Mouse (Mus musculus) adrenal gland, adult 8-10 months (tissue): ENCODE data around the gene Tbcb. TPM values are rescaled to one million over a fixed set of nuclear protein-coding genes. Genes with fewer than 3 reads are reported as not detected.
"Not testable (repeated sequence)": the region's sequence is repeated elsewhere in the genome, so short reads cannot be mapped to it uniquely, and the experiment has no call there.

ENCODE experiments used
- DNase-seq: peaks from one replicate; pipeline ENCODE4 v3.0.0; 2022
- total RNA-seq, 4 experiments: library from RNA; stranded (reverse); gene quantifications; 2 replicates each; pipeline ENCODE4 v1.2.4; 2022

Tbcb gene
- total RNA-seq, 4 experiments from 2014 or later: 102 to 119 (median 108) TPM

- no peak for DNase-seq
Observed at GRCm38 (mm10) chr7:30193013-30193412, 39.1 kb downstream of the Tbcb start.

GRCm38 (mm10) chr7:30192088-30192487, 40.0 kb downstream of the Tbcb start:
- no peak for DNase-seq

- no peak for DNase-seq
Observed at GRCm38 (mm10) chr7:30189116-30189491, 43.0 kb downstream of the Tbcb start.

- no peak for DNase-seq
Observed at GRCm38 (mm10) chr7:30188344-30189115, 43.5 kb downstream of the Tbcb start.

GRCm38 (mm10) chr7:30184641-30185348, 47.3 kb downstream of the Tbcb start:
- no peak for DNase-seq

GRCm38 (mm10) chr7:30183879-30184289, 48.2 kb downstream of the Tbcb start, which contains the start of gene Cox7a1:
Gene Cox7a1, plus strand, starts transcription at chr7:30184144.
- DNase-seq: peak; percentile 93

GRCm38 (mm10) chr7:30183189-30183588, 48.9 kb downstream of the Tbcb start:
- not testable (repeated sequence) for DNase-seq

GRCm38 (mm10) chr7:30181929-30182328, 50.1 kb downstream of the Tbcb start:
- DNase-seq: not testable (repeated sequence)

GRCm38 (mm10) chr7:30181308-30181707, 50.8 kb downstream of the Tbcb start:
- DNase-seq: peak; percentile 65

- no peak for DNase-seq
Observed at GRCm38 (mm10) chr7:30178256-30178655, 53.8 kb downstream of the Tbcb start.

- DNase-seq: no peak
Observed at GRCm38 (mm10) chr7:30176474-30176873, 55.6 kb downstream of the Tbcb start.

Other genes with a start within 250 kb of the Tbcb start
- 10 to 100 TPM; 10.7 to 13.1 (median 11.9) TPM for gene Zfp568, start 248.3 kb downstream of the Tbcb start, total RNA-seq
- gene Zfp14, start 180.9 kb downstream of the Tbcb start, total RNA-seq: 1 to 10 TPM; 3.7 to 6.6 (median 4.9) TPM
- gene Zfp82, start 159.4 kb downstream of the Tbcb start, total RNA-seq: 1 to 10 TPM in 3 of 4 experiments, under 1 TPM in 1; 0.86 to 3.3 (median 2.8) TPM
- 1 to 10 TPM in 1 of 4 experiments, under 1 TPM in 1, not detected in 2; 0.48 to 2.2 TPM for gene Gm26920, start 141.9 kb downstream of the Tbcb start, total RNA-seq
- 1 to 10 TPM; 1.9 to 4.7 (median 4.1) TPM for gene Zfp566, start 141.7 kb downstream of the Tbcb start, total RNA-seq
- gene Zfp260, start 137.5 kb downstream of the Tbcb start, total RNA-seq: 10 to 100 TPM; 39.9 to 66.1 (median 44.5) TPM
- 1 to 10 TPM; 3.6 to 5.7 (median 4.5) TPM for gene Zfp382, start 110.3 kb downstream of the Tbcb start, total RNA-seq
- 10 to 100 TPM; 46.0 to 55.4 (median 54.0) TPM for gene Zfp146, start 62.5 kb downstream of the Tbcb start, total RNA-seq
- gene Cox7a1, start 48.1 kb downstream of the Tbcb start, total RNA-seq: 100 to 1,000 TPM in 3 of 4 experiments, 10 to 100 TPM in 1; 65.3 to 235 (median 137) TPM
- 100 to 1,000 TPM; 562 to 740 (median 679) TPM for gene Capns1, start 33.5 kb downstream of the Tbcb start, total RNA-seq
- 10 to 100 TPM; 62.8 to 93.8 (median 72.7) TPM for gene Polr2i, start 324 bp downstream of the Tbcb start, total RNA-seq
- not detected for gene Ovol3, start 3.5 kb upstream of the Tbcb start, total RNA-seq
- under 1 TPM in 2 of 4 experiments, not detected in 2; 0.21 to 0.97 TPM for gene Thap8, start 47.8 kb upstream of the Tbcb start, total RNA-seq
- 1 to 10 TPM; 2.7 to 7.5 (median 4.5) TPM for gene Wdr62, start 48.1 kb upstream of the Tbcb start, total RNA-seq
- gene Clip3, start 59.5 kb upstream of the Tbcb start, total RNA-seq: 10 to 100 TPM; 20.8 to 35.8 (median 30.0) TPM
- 100 to 1,000 TPM in 1 of 4 experiments, 10 to 100 TPM in 3; 60.5 to 112 (median 82.7) TPM for gene Alkbh6, start 76.4 kb upstream of the Tbcb start, total RNA-seq
- gene Syne4, start 82.5 kb upstream of the Tbcb start, total RNA-seq: 100 to 1,000 TPM in 1 of 4 experiments, 10 to 100 TPM in 3; 22.5 to 102 (median 57.8) TPM
- gene E130208F15Rik, start 89.5 kb upstream of the Tbcb start, total RNA-seq: 1 to 10 TPM in 3 of 4 experiments, under 1 TPM in 1; 0.87 to 2.2 (median 1.8) TPM
- gene Sdhaf1, start 91.6 kb upstream of the Tbcb start, total RNA-seq: 10 to 100 TPM; 13.9 to 18.4 (median 16.1) TPM
- gene Lrfn3, start 130.5 kb upstream of the Tbcb start, total RNA-seq: 10 to 100 TPM; 11.5 to 15.8 (median 12.7) TPM
- 10 to 100 TPM; 31.8 to 65.8 (median 51.1) TPM for gene Tyrobp, start 181.5 kb upstream of the Tbcb start, total RNA-seq
- 1 to 10 TPM in 3 of 4 experiments, under 1 TPM in 1; 0.98 to 2.3 (median 1.4) TPM for gene Hcst, start 187.6 kb upstream of the Tbcb start, total RNA-seq
- gene Nfkbid, start 189.5 kb upstream of the Tbcb start, total RNA-seq: 1 to 10 TPM in 3 of 4 experiments, under 1 TPM in 1; 0.73 to 2.4 (median 1.7) TPM
- 10 to 100 TPM; 45.2 to 59.3 (median 46.7) TPM for gene Aplp1, start 213.3 kb upstream of the Tbcb start, total RNA-seq
- not detected for gene Kirrel2, start 225.4 kb upstream of the Tbcb start, total RNA-seq
- not detected for gene Nphs1, start 226.0 kb upstream of the Tbcb start, total RNA-seq